Mouse (Mus musculus): Measurements from ENCODE around the gene Cpa5.

DNA sequence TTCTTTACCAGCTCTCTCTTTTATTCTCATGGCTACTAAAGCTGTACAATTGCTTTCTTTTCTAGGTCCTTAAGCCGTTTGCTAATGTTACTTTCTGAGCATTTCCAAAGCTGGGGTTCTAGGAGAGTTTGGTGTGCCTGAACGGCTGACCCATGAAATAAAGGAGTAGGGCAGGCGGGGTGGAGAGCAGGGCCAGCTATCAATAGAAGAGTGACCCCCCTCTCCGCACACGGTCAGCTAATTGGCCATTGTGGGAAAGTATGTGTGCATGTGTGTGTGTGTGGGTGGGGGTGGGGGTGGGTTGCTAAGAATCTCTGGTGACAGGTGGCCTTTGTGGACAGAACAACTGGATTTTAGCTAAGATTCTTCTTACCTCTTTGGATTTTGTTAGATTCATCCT, 402 bp downstream of the Cpa5 start:
- TF ChIP-seq CTCF (IDR thresholded peaks at IDR 0.05 in 2 of 3, conservative IDR thresholded peaks at IDR 0.05 in 1 of 3; ENCODE audit: control insufficient read depth in 1 of 3, insufficient read depth in 1 of 3, low read depth in 2 of 3, low read length in 3 of 3, poor library complexity in 1 of 3, severe bottlenecking in 1 of 3) (no peak), POLR2A (IDR thresholded peaks at IDR 0.05; ENCODE audit: control insufficient read depth in 1 of 2, insufficient read depth in 1 of 2, low read depth in 1 of 2, low read length in 2 of 2, poor library complexity in 1 of 2) (no peak), MYC (IDR thresholded peaks at IDR 0.05; ENCODE audit: low read depth, low read length) (no peak), ZNF384 (IDR thresholded peaks at IDR 0.05; ENCODE audit: low read depth, low read length) (no peak), MAX (IDR thresholded peaks at IDR 0.05; ENCODE audit: low read length) (no peak), EP300 (IDR thresholded peaks at IDR 0.05; ENCODE audit: low read depth in 1 of 2, low read length in 2 of 2) (no peak), JUND (IDR thresholded peaks at IDR 0.05; ENCODE audit: low read depth, low read length) (no peak), HCFC1 (IDR thresholded peaks at IDR 0.05; ENCODE audit: low read depth, low read length) (no peak)
